Mouse (Mus musculus) kidney, adult 2 months (tissue): ENCODE results near the gene Pcnp. TPM values are rescaled to one million over a fixed set of nuclear protein-coding genes. Genes with fewer than 3 reads are reported as not detected.
A peak's percentile ranks its signal among the peaks of the same experiment; 100 is the strongest.

Experiments used
- DNase-seq: peaks from one replicate; pipeline ENCODE4 v3.0.0; 2021
- H3K27ac ChIP-seq: fragments of 200-500 bp; 2 replicates; pipeline ENCODE4 v1.5.1; 2012; ENCODE audit warnings: low read depth, low read length, control low read depth, inconsistent platforms; ENCODE audit not compliant: insufficient read depth
- H3K27me3 ChIP-seq: fragments of 200-500 bp; replicated peaks from 2 replicates; pipeline ENCODE4 v1.6.1; 2012; ENCODE audit warnings: mild to moderate bottlenecking, moderate library complexity, low read length, inconsistent platforms; ENCODE audit not compliant: control insufficient read depth, insufficient read depth
- H3K36me3 ChIP-seq: fragments of 200-500 bp; 2 replicates; pipeline ENCODE4 v1.6.1; 2012; ENCODE audit warnings: mild to moderate bottlenecking, moderate library complexity, low read length, inconsistent platforms; ENCODE audit not compliant: control insufficient read depth, insufficient read depth
- H3K4me1 ChIP-seq: fragments of 200-500 bp; 2 replicates; pipeline ENCODE4 v1.6.1; 2011; ENCODE audit warnings: low read length; ENCODE audit not compliant: control insufficient read depth, insufficient read depth
- H3K4me3 ChIP-seq: fragments of 200-500 bp; 2 replicates; pipeline ENCODE4 v1.5.1; 2011; ENCODE audit warnings: mild to moderate bottlenecking, low read depth, low read length, control low read depth; ENCODE audit not compliant: insufficient read depth
- CTCF ChIP-seq: fragments of 200-500 bp; conservative IDR thresholded peaks from 2 replicates; pipeline ENCODE4 v1.5.1; 2011; ENCODE audit warnings: low read depth, mild to moderate bottlenecking, control low read depth, low read length, moderate library complexity, mixed read lengths; ENCODE audit not compliant: insufficient read depth, insufficient read length
- POLR2A ChIP-seq: fragments of 200-500 bp; IDR thresholded peaks from one replicate; pipeline ENCODE4 v1.6.1; 2011; ENCODE audit warnings: low read depth, low read length, control low read depth
- WGBS: fragments of 180-500 bp; shearing (Covaris S2); methylation state at CpG from one replicate; pipeline ENCODE4 v1.1.7; 2018; 5-methylcytosine and 5-hydroxymethylcytosine counted together
- polyA plus RNA-seq: library from polyadenylated mRNA; depleted of rRNA; stranded (reverse); fragments of >200 nt; gene quantifications from 2 replicates; pipeline ENCODE4 v1.2.3, GENCODE M21; 2012

Gene Pcnp
- polyA plus RNA-seq, 1 experiment: 24.6 TPM

DNA sequence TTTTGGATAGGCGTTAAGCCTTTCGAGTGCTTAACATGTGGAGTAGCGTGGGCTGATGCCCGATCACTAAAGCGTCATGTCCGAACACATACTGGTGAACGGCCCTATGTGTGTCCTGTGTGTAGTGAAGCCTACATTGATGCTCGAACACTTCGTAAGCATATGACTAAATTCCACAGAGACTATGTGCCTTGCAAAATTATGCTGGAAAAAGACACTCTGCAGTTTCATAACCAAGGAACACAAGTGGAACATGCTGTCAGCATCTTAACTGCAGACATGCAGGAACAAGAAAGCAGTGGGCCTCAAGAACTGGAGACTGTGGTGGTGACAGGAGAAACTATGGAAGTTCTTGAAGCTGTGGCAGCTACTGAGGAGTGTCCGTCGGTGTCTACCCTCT lies 22.7 kb downstream of the Pcnp start:
- no peak for TF ChIP-seq POLR2A
- TF ChIP-seq CTCF: no peak
- WGBS: 92% methylated on average over 11 of the region's 11 CpGs
- Histone ChIP-seq H3K4me1 (no peaks in the 10 kb centered on the region), H3K27ac (no peak overlapping the region), H3K27me3 (no peaks in the 10 kb centered on the region), H3K36me3 (peaks cover 3% of the 10 kb centered on the region), H3K4me3 (no peak overlapping the region)
- DNase-seq: no peak

- H3K27ac ChIP-seq: no peak overlapping the region
- peaks cover 8% of the 10 kb centered on the region for H3K36me3 ChIP-seq
- no peaks in the 10 kb centered on the region for H3K27me3 ChIP-seq
- H3K4me1 ChIP-seq: no peaks in the 10 kb centered on the region
- WGBS: 97% methylated on average over 2 of the region's 2 CpGs
- TF ChIP-seq CTCF: no peak
- TF ChIP-seq POLR2A: no peak
- no peak overlapping the region for H3K4me3 ChIP-seq
- no peak for DNase-seq
These were observed 35.3 kb downstream of the Pcnp start for GRCm38 (mm10) chr16:55994235-55994634.

- DNase-seq: no peak
- Histone ChIP-seq H3K4me3 (no peak overlapping the region), H3K4me1 (no peaks in the 10 kb centered on the region), H3K36me3 (peaks cover 6% of the 10 kb centered on the region), H3K27me3 (no peaks in the 10 kb centered on the region), H3K27ac (no peak overlapping the region)
- TF ChIP-seq POLR2A (no peak), CTCF (no peak)
- WGBS: 85% methylated on average over 4 of the region's 4 CpGs
These were observed 39.2 kb downstream of the Pcnp start for GRCm38 (mm10) chr16:55990311-55990710.

DNA sequence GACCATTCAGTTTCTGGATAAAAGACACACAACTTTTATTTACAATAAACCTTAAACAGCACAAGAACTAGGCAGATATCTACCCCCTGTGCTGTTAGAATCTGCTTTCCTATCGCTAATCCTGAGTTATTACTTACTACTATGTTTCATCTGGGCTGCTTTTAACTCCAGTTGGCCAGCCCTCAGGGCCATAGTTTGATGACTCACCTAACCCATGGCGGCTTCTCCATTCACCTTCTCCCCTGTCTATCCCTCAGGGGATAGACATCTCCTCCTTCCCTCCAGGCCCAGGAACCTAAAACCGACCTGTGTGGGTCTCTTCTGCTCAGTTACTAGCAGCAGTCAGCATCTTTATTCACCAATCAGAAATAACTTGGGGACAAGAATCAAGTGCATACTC lies 43.5 kb downstream of the Pcnp start:
- H3K4me1 ChIP-seq: no peaks in the 10 kb centered on the region
- H3K4me3 ChIP-seq: no peak overlapping the region
- no peak for DNase-seq
- TF ChIP-seq POLR2A (no peak), CTCF (no peak)
- no peaks in the 10 kb centered on the region for H3K27me3 ChIP-seq
- 91% methylated on average over 3 of the region's 3 CpGs for WGBS
- no peaks in the 10 kb centered on the region; the same call in none of the 2 replicates for H3K36me3 ChIP-seq
- H3K27ac ChIP-seq: no peak overlapping the region

DNA sequence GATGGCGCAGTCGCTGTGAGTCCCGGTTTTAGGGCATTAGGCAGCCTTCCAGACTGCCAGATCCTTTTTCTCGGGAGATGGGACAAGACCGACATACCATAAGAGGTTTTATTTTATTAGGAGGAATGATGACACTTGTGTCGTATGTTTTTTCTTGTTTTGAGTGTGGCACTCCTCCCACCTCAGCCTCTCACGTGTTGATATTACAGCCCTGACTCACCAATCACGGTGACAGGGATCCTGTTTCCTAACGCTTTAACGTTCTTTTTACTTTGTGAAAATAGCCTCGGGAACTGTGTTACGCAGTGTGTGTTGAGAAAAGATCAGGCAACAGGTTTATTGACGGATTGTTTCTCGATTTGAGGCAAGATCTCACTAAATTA lies 54.6 kb downstream of the Pcnp start:
- H3K4me3 ChIP-seq: peak overlapping the region; percentile 96
- WGBS: under 1% methylated on average over 14 of the region's 14 CpGs
- H3K36me3 ChIP-seq: peaks cover 11% of the 10 kb centered on the region
- H3K27me3 ChIP-seq: no peaks in the 10 kb centered on the region
- H3K4me1 ChIP-seq: peaks cover 3% of the 10 kb centered on the region; the same call in 1 of the 2 replicates
- DNase-seq: peak; percentile 71
- peak overlapping the region; percentile 68 for H3K27ac ChIP-seq
- no peak for TF ChIP-seq POLR2A
- TF ChIP-seq CTCF: no peak

- TF ChIP-seq CTCF (no peak), POLR2A (no peak)
- peak overlapping the region; percentile 96 for H3K4me3 ChIP-seq
- peak overlapping the region; percentile 68 for H3K27ac ChIP-seq
- H3K36me3 ChIP-seq: peaks cover 11% of the 10 kb centered on the region
- no peaks in the 10 kb centered on the region for H3K27me3 ChIP-seq
- WGBS: under 1% methylated on average over 55 of the region's 55 CpGs
- peak; percentile 95 for DNase-seq
- H3K4me1 ChIP-seq: peaks cover 3% of the 10 kb centered on the region; the same call in 1 of the 2 replicates
These were observed 55.2 kb downstream of the Pcnp start for GRCm38 (mm10) chr16:55974256-55974902.

DNA sequence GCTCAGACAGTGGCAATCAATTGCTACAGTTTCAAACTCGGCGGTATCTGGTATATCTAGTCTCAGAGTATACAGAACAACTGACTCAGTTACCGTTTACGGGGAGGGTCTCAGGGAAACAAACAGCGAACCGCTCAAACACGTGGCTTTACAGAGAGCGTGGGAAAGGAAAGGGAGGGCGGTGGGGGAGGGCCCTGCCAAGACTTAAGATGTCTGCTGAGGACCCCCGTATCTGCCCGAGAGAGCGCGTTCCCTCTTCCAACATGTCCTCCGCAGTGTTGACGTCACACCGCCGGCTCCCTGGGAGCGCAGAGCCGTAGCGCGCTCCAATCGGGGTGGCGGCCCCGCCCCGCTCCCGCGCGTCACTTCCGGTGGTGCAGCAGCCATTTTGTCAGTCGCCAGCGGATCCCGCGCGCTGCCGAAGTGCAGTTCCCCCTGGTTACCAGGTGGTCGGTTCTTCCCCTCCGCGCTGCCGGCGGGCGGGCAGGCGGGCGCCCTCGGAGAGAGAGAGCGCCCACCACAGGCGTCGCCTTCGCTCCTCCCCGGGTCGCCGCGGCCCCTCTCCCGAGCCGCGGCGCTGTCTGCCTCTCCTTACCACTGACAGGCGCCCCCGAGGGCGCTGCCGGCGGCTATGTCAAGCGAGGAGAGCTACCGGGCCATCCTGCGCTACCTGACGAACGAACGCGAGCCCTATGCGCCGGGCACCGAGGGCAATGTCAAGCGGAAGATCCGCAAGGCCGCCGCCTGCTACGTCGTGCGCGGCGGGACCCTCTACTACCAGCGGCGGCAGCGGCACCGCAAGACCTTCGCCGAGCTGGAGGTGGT lies 55.9 kb downstream of the Pcnp start, which contains the start of gene Zbtb11:
Gene Zbtb11 (plus strand): TSS at position 453 of the 825 bp plus-strand sequence.
- Histone ChIP-seq H3K27ac (peak within 1 kb of the TSS; percentile 68), H3K4me3 (peak within 1 kb of the TSS; percentile 96), H3K4me1 (peaks cover 3% of the 10 kb centered on the region; the same call in 1 of the 2 replicates), H3K36me3 (peaks cover 11% of the 10 kb centered on the region), H3K27me3 (no peaks in the 10 kb centered on the region)
- TF ChIP-seq POLR2A (peak; percentile 65), CTCF (no peak)
- peak; percentile 99 for DNase-seq
- WGBS: under 1% methylated on average over 85 of the region's 86 CpGs
